Mouse (Mus musculus) CD4-positive, CD25-positive, alpha-beta regulatory T cell, adult 9 weeks (primary cell): ENCODE measurements around the gene Rlbp1. TPM values are rescaled to one million over a fixed set of nuclear protein-coding genes. Genes with fewer than 3 reads are reported as not detected.

Experiments used
- polyA plus RNA-seq: library from polyadenylated mRNA; unstranded; fragments of 100-300 nt; shearing (Covaris generic); gene quantifications from one replicate; pipeline ENCODE4 v1.2.1, GENCODE M21; 2017

Gene Rlbp1
- not detected for polyA plus RNA-seq

DNA sequence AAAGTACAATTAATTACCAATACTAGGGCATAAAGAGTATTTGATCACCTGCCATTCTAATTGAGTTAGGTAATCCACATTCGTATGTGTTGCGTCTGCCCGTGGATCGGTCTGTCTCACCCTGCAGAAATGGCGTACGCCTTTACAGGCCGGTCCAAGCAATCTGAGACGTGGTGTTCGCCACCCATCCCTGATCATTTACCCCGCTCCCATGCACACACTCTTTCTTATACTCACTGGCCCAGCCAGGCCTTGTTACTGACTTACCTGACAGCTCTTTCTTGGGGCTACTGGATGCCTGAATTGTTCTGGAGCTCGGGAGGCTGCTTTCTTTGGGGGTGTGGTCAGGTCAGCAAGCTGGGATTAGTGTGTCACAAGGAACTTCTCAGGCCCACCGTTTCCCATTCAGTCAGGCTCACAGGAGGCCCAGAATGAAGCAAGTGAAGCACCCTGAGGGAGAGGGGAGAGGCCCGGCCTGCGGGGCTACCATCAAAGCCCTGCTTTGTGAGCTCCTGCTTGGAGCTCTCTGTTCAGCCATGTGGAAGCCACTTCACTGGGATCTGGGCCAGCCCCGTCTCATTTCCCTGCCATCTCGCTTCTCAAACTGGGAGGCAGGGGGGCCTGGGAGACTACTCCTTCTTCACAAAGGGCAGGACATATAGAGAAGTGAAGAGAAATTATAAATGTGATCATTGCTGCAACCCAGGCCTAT is at the start of gene Rlbp1:
Rlbp1 (minus strand) TSS at position 627 of the 712 bp plus-strand sequence.

DNA sequence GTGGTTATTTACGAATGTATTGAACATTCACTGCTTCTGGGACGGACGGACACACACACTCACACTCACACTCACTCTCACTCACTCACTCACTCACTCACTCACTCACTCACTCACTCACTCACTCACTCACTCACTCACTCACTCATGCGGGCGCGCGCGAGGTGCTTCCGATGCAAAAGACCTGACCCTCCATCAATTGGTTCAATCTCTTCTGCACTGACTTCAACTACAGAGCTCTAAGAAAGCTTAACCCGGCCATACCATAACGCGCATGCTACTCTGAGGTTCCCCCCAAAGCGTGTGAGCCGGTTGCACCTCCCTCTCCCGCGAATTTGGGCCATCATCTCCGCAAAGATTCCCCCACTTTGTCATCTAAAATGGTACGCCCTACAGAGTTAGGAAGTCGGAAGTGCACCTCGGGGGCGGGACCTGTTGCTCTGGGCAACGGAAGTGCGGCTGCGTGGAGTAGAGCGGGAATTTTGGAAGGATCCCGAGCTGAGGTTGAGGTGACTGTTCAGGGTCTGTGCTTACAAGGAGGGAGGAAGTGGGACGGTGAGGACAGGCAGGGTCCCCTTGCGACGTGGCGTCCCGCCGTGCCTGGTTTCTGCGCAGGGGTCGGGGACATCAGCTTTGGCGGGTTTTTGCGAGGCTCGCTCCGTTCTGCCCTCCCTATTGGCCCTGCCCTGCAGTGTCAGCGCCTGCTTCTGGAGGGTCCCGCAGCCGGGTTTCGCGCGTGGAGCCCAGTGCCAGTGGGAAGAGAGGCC is 5.2 kb upstream of the Rlbp1 start, which contains the start of gene Fanci:
Fanci (plus strand) TSS at position 47 of the 767 bp plus-strand sequence.

Other genes with a start within 250 kb of the Rlbp1 start
- 25.5 TPM for gene Mfge8, start 238.0 kb downstream of the Rlbp1 start, polyA plus RNA-seq
- 14.7 TPM for gene Abhd2, start 113.8 kb downstream of the Rlbp1 start, polyA plus RNA-seq
- gene Fanci, start 4.9 kb upstream of the Rlbp1 start, polyA plus RNA-seq = 5.5 TPM
- gene Polg, start 79.3 kb upstream of the Rlbp1 start, polyA plus RNA-seq = 36.8 TPM
- not detected for gene Rhcg, start 230.6 kb upstream of the Rlbp1 start, polyA plus RNA-seq